Mouse (Mus musculus): ENCODE data around the gene Abhd8.

GRCm38 (mm10) chr8:71505326-71505725 is 41.9 kb upstream of the Abhd8 start:
- TF ChIP-seq CTCF (IDR thresholded peaks at IDR 0.05; ENCODE audit: insufficient read depth, low read depth, low read length) (no peak), POLR2A (IDR thresholded peaks at IDR 0.05; ENCODE audit: insufficient read depth, low read depth, low read length) (no peak)

All from olfactory bulb, adult 2 months (tissue).